Mouse (Mus musculus): ENCODE measurements around the gene Snrnp25.

The Snrnp25 gene

GRCm38 (mm10) chr11:32247068-32247467 lies 41.9 kb downstream of the Snrnp25 start:
- no peak for DNase-seq

GRCm38 (mm10) chr11:32248350-32248749 lies 43.1 kb downstream of the Snrnp25 start:
- no peak for DNase-seq

GRCm38 (mm10) chr11:32250880-32251763 lies 45.9 kb downstream of the Snrnp25 start:
- no peak for DNase-seq

GRCm38 (mm10) chr11:32253121-32253520 lies 47.9 kb downstream of the Snrnp25 start:
- no peak for DNase-seq

- no peak for DNase-seq
These were observed 50.9 kb downstream of the Snrnp25 start for GRCm38 (mm10) chr11:32256146-32256545.

- DNase-seq: no peak
These were observed 51.4 kb downstream of the Snrnp25 start for GRCm38 (mm10) chr11:32256566-32256965.
